Mouse (Mus musculus): ENCODE results near the gene Gtsf1. TPM values are rescaled to one million over a fixed set of nuclear protein-coding genes. Genes with fewer than 3 reads are reported as not detected.

Gene Gtsf1
- polyA plus RNA-seq, 1 experiment from 2014 or later = not detected

GRCm38 (mm10) chr15:103377752-103378664, 52.3 kb downstream of the Gtsf1 start:
- in situ Hi-C loops (cut with MboI; ENCODE audit: low pct_unique_long_range_greater_than_20kb) = no loop called here
- CTCF ChIA-PET = interaction anchor here (0.7 to 1.7 kb wide), 5 partner anchors 10 to 23 kb away, joined by 3 to 9 read pairs (median 5); partner anchors contain the start of gene Itga5
- ATAC-seq (peak; percentile 60), DNase-seq (ENCODE audit: low read depth, low spot score) (no peak)
- POLR2A ChIA-PET = interaction anchor here (2.3 kb wide), 1 partner anchor 12 kb away, joined by 7 read pairs; the partner anchor contains the start of gene Itga5
- H3K27me3 ChIP-seq = no peaks in the 10 kb centered on the region
- TF ChIP-seq CTCF (IDR thresholded peaks at IDR 0.05) = no peak

GRCm38 (mm10) chr15:103376837-103377269, 53.4 kb downstream of the Gtsf1 start:
- no peak for ATAC-seq
- in situ Hi-C loops (cut with MboI; ENCODE audit: low pct_unique_long_range_greater_than_20kb) = no loop called here
- TF ChIP-seq CTCF (IDR thresholded peaks at IDR 0.05) = no peak
- DNase-seq (ENCODE audit: low read depth, low spot score) = no peak
- POLR2A ChIA-PET = interaction anchor here (0.7 kb wide), 2 partner anchors 49 to 242 kb away, joined by 3 to 4 read pairs; no protein-coding TSS in a partner anchor
- CTCF ChIA-PET = interaction anchor here (1.1 to 1.7 kb wide), 4 partner anchors 10 to 22 kb away, joined by 3 to 9 read pairs (median 4); partner anchors contain the start of gene Itga5
- H3K27me3 ChIP-seq = no peaks in the 10 kb centered on the region

- CTCF ChIA-PET = no interaction called here
- H3K27me3 ChIP-seq = no peaks in the 10 kb centered on the region
- ATAC-seq = no peak
- POLR2A ChIA-PET = interaction anchor here (1.0 kb wide), 1 partner anchor 12 kb away, joined by 3 read pairs; no protein-coding TSS in a partner anchor
- in situ Hi-C loops (cut with MboI; ENCODE audit: low pct_unique_long_range_greater_than_20kb) = no loop called here
- TF ChIP-seq CTCF (IDR thresholded peaks at IDR 0.05) = no peak
- no peak for DNase-seq (ENCODE audit: low read depth, low spot score)
Measured at GRCm38 (mm10) chr15:103375112-103375800, 55.0 kb downstream of the Gtsf1 start.

GRCm38 (mm10) chr15:103372461-103372860, 57.8 kb downstream of the Gtsf1 start:
- CTCF ChIA-PET = no interaction called here
- DNase-seq (ENCODE audit: low read depth, low spot score) = no peak
- in situ Hi-C loops (cut with MboI; ENCODE audit: low pct_unique_long_range_greater_than_20kb) = no loop called here
- POLR2A ChIA-PET = no interaction called here
- no peaks in the 10 kb centered on the region for H3K27me3 ChIP-seq
- ATAC-seq = no peak
- no peak for TF ChIP-seq CTCF (IDR thresholded peaks at IDR 0.05)

GRCm38 (mm10) chr15:103371741-103372140, 58.5 kb downstream of the Gtsf1 start:
- in situ Hi-C loops (cut with MboI; ENCODE audit: low pct_unique_long_range_greater_than_20kb) = no loop called here
- CTCF ChIA-PET = interaction anchor here (0.9 to 1.0 kb wide), 3 partner anchors 19 to 194 kb away, joined by 3 to 4 read pairs (median 3); no protein-coding TSS in a partner anchor
- no peak for DNase-seq (ENCODE audit: low read depth, low spot score)

GRCm38 (mm10) chr15:103371208-103371607, 59.1 kb downstream of the Gtsf1 start:
- in situ Hi-C loops (cut with MboI; ENCODE audit: low pct_unique_long_range_greater_than_20kb) = no loop called here
- ATAC-seq (no peak), DNase-seq (ENCODE audit: low read depth, low spot score) (no peak)
- no peaks in the 10 kb centered on the region for H3K27me3 ChIP-seq
- ChIA-PET CTCF (interaction anchor here (0.9 to 1.0 kb wide), 4 partner anchors 12 to 193 kb away, joined by 3 to 4 read pairs (median 3); no protein-coding TSS in a partner anchor), POLR2A (interaction anchor here (0.6 kb wide), 1 partner anchor 22 kb away, joined by 8 read pairs; no protein-coding TSS in a partner anchor)
- no peak for TF ChIP-seq CTCF (IDR thresholded peaks at IDR 0.05)

More at GRCm38 (mm10) chr15:103371741-103372140, 58.5 kb downstream of the Gtsf1 start:
- POLR2A ChIA-PET = interaction anchor here (0.6 kb wide), 1 partner anchor 22 kb away, joined by 8 read pairs; no protein-coding TSS in a partner anchor
- no peaks in the 10 kb centered on the region for H3K27me3 ChIP-seq
- TF ChIP-seq CTCF (IDR thresholded peaks at IDR 0.05) = no peak
- no peak for ATAC-seq

- ChIA-PET POLR2A (no interaction called here), CTCF (interaction anchor here (0.9 to 1.0 kb wide), 2 partner anchors 11 to 193 kb away, joined by 3 read pairs; no protein-coding TSS in a partner anchor)
- ATAC-seq (no peak), DNase-seq (ENCODE audit: low read depth, low spot score) (no peak)
- H3K27me3 ChIP-seq = no peaks in the 10 kb centered on the region
- TF ChIP-seq CTCF (IDR thresholded peaks at IDR 0.05) = no peak
- in situ Hi-C loops (cut with MboI; ENCODE audit: low pct_unique_long_range_greater_than_20kb) = no loop called here
Measured at GRCm38 (mm10) chr15:103370462-103370861, 59.8 kb downstream of the Gtsf1 start.

- DNase-seq (ENCODE audit: low read depth, low spot score) = no peak
- CTCF ChIA-PET = interaction anchor here (1.8 kb wide), 1 partner anchor 21 kb away, joined by 5 read pairs; no protein-coding TSS in a partner anchor
- TF ChIP-seq CTCF (IDR thresholded peaks at IDR 0.05) = no peak
- POLR2A ChIA-PET = no interaction called here
- ATAC-seq = no peak
- no peaks in the 10 kb centered on the region for H3K27me3 ChIP-seq
- in situ Hi-C loops (cut with MboI; ENCODE audit: low pct_unique_long_range_greater_than_20kb) = no loop called here
Measured at GRCm38 (mm10) chr15:103369123-103369522, 61.1 kb downstream of the Gtsf1 start.

- CTCF ChIA-PET = interaction anchor here (1.0 to 1.8 kb wide), 2 partner anchors 20 to 26 kb away, joined by 3 to 5 read pairs; no protein-coding TSS in a partner anchor
- POLR2A ChIA-PET = no interaction called here
Measured at GRCm38 (mm10) chr15:103368179-103368940, 61.9 kb downstream of the Gtsf1 start.

More at GRCm38 (mm10) chr15:103368179-103368940, 61.9 kb downstream of the Gtsf1 start:
- no peak for TF ChIP-seq CTCF (IDR thresholded peaks at IDR 0.05)
- ATAC-seq (no peak), DNase-seq (ENCODE audit: low read depth, low spot score) (no peak)
- in situ Hi-C loops (cut with MboI; ENCODE audit: low pct_unique_long_range_greater_than_20kb) = no loop called here
- no peaks in the 10 kb centered on the region for H3K27me3 ChIP-seq
